Mouse (Mus musculus) midbrain, embryonic 13.5 days (tissue): ENCODE data around the gene Fbxw13. TPM values are rescaled to one million over a fixed set of nuclear protein-coding genes. Genes with fewer than 3 reads are reported as not detected.
"Not testable (repeated sequence)": the region's sequence is repeated elsewhere in the genome, so short reads cannot be mapped to it uniquely, and the experiment has no call there.

ENCODE experiments used
- ATAC-seq: fragments of 200-750 bp; cut with Nextera tagmentation; 2 replicates; pipeline ENCODE4 v1.8.0; 2017; ENCODE audit warnings: mild to moderate bottlenecking, moderate TSS enrichment, moderate library complexity
- H3K27ac ChIP-seq: fragments of 300-500 bp; sonication (generic); 2 replicates; pipeline ENCODE4 v1.5.1; 2015; ENCODE audit warnings: inconsistent platforms, mild to moderate bottlenecking, moderate library complexity
- H3K27me3 ChIP-seq: fragments of 300-500 bp; sonication (generic); 2 replicates; pipeline ENCODE4 v1.6.1; 2015; ENCODE audit warnings: mild to moderate bottlenecking, inconsistent platforms
- H3K36me3 ChIP-seq: fragments of 300-500 bp; sonication (generic); 2 replicates; pipeline ENCODE4 v1.6.1; 2015; ENCODE audit warnings: mild to moderate bottlenecking, inconsistent platforms
- H3K4me1 ChIP-seq: fragments of 300-500 bp; sonication (generic); replicated peaks from 2 replicates; pipeline ENCODE4 v1.6.1; 2015; ENCODE audit warnings: inconsistent platforms
- H3K4me2 ChIP-seq: fragments of 300-500 bp; sonication (generic); replicated peaks from 2 replicates; pipeline ENCODE4 v1.6.1; 2015; ENCODE audit warnings: moderate library complexity, mild to moderate bottlenecking, inconsistent platforms
- H3K4me3 ChIP-seq: fragments of 300-500 bp; sonication (generic); replicated peaks from 2 replicates; pipeline ENCODE4 v1.5.1; 2015; ENCODE audit warnings: mild to moderate bottlenecking, inconsistent platforms
- H3K9ac ChIP-seq: fragments of 300-500 bp; sonication (generic); replicated peaks from 2 replicates; pipeline ENCODE4 v1.6.1; 2015; ENCODE audit warnings: mild to moderate bottlenecking, inconsistent platforms
- H3K9me3 ChIP-seq: fragments of 300-500 bp; sonication (generic); 2 replicates; pipeline ENCODE4 v1.6.1; 2016; ENCODE audit warnings: mild to moderate bottlenecking, inconsistent platforms
- WGBS: fragments of 180-500 bp; shearing (Covaris S2); methylation state at CpG from one replicate; pipeline ENCODE4 v1.1.7; 2015; 5-methylcytosine and 5-hydroxymethylcytosine counted together
- polyA plus RNA-seq: library from polyadenylated mRNA; unstranded; fragments of >200 nt; fragmentation: Nextera tagmentation; extraction: Ambion mirVana; gene quantifications from 2 replicates; pipeline ENCODE4 v1.2.1, GENCODE M21; 2015

The Fbxw13 gene
- not detected in 2 replicates for polyA plus RNA-seq

DNA sequence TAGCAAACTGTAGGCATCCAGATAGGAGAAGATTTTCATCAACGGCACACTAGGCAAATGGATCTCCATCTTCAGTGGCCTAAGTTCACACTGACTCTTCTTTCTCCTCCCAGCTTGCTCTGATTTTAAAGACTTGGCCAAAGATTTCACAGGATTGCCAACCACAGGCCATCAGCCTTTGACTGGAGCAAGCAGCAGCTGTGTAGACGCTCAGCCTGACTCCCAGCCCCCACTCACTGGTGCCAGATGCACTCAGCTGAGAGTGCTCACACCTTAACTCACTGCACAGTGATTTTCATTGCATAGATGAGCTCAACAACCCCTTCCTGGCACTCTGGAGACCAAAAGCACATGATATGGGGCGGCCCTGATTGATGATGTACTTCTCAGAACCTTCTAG is at the start of gene Fbxw13:
Fbxw13 (minus strand) TSS at position 101 of the 400 bp plus-strand sequence.
- not testable (repeated sequence) for H3K36me3 ChIP-seq, H3K9ac ChIP-seq, H3K27me3 ChIP-seq, H3K4me3 ChIP-seq, ATAC-seq, H3K27ac ChIP-seq, H3K9me3 ChIP-seq, H3K4me2 ChIP-seq, H3K4me1 ChIP-seq
- WGBS, result 76% methylated on average over 3 of the region's 3 CpGs

DNA sequence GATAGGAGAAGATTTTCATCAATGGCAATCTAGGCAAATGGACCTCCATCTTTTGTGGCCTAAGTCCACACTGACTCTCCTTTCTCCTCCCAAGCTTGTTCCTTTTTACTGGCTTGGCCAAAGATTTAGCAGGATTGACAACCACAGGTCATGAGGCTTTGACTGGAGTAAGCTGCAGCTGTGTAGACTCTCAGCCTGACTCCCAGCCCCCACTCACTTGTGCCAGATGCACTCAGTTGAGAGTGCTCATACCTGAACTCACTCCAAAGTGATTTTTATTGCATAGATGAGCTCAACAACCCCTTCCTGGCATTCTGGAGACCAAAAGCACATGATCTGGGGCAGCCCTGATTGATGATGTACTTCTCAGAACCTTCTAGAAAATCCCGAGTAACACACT is 38.9 kb upstream of the Fbxw13 start, which contains the start of gene Fbxw20:
Fbxw20 (minus strand) TSS at position 101 of the 400 bp plus-strand sequence.
- ATAC-seq, result no peak
- Histone ChIP-seq H3K36me3 (no peaks in the 10 kb centered on the region), H3K9ac (no peak within 1 kb of the TSS), H3K27ac (no peak within 1 kb of the TSS), H3K4me1 (no peaks in the 10 kb centered on the region), H3K4me2 (no peak within 1 kb of the TSS), H3K27me3 (no peaks in the 10 kb centered on the region), H3K4me3 (no peak within 1 kb of the TSS), H3K9me3 (no peaks in the 10 kb centered on the region)
- WGBS, result 92% methylated on average over 1 of the region's 1 CpGs

DNA sequence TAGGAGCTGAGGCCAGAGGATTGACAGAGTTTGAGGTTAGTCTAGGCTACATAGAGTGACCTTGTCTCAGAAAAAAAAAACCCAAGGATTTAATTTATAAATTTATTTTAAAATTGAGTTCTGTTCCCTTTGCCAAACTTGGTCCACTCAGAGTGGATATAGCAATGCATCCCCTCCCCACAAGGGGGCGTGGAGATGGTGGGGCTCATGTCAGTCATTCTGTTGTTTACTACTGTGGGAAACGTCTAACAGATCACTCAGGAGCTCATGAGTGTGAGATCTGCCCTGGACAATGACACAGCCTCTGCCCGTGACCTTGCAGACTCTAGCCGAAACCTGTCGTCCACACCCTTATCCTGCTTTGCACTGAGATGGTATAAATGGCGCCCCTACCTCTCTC is 22.7 kb upstream of the Fbxw13 start:
- H3K27ac ChIP-seq, result no peak overlapping the region
- H3K4me3 ChIP-seq, result no peak overlapping the region
- H3K4me1 ChIP-seq, result no peaks in the 10 kb centered on the region
- H3K36me3 ChIP-seq, result no peaks in the 10 kb centered on the region
- no peak for ATAC-seq
- H3K9me3 ChIP-seq, result no peaks in the 10 kb centered on the region
- H3K27me3 ChIP-seq, result no peaks in the 10 kb centered on the region
- no peak overlapping the region for H3K4me2 ChIP-seq
- WGBS, result 71% methylated on average over 6 of the region's 6 CpGs
- H3K9ac ChIP-seq, result no peak overlapping the region

DNA sequence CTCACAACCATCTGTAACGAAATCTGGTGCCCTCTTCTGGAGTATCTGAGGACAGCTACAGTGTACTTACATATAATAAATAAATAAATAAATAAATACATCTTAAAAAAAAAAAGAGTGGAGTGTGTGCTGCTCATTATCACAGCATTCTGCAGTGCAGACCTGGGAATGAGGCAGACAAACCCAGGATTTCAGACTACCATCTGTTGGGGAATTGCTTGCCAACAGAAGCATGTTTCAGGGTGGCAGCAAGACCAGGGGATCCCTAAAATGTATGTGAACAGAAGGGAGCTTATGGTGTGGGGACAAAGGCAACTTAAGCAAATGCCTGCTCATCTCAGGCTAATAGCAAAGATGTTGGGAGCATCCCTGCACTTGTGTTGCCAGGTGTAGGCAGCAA is 5.6 kb upstream of the Fbxw13 start:
- not testable (repeated sequence) for H3K4me2 ChIP-seq, H3K9me3 ChIP-seq, H3K36me3 ChIP-seq, H3K9ac ChIP-seq, H3K27ac ChIP-seq, H3K4me3 ChIP-seq, H3K27me3 ChIP-seq, ATAC-seq, H3K4me1 ChIP-seq
- WGBS, result 63% methylated on average over 1 of the region's 1 CpGs

DNA sequence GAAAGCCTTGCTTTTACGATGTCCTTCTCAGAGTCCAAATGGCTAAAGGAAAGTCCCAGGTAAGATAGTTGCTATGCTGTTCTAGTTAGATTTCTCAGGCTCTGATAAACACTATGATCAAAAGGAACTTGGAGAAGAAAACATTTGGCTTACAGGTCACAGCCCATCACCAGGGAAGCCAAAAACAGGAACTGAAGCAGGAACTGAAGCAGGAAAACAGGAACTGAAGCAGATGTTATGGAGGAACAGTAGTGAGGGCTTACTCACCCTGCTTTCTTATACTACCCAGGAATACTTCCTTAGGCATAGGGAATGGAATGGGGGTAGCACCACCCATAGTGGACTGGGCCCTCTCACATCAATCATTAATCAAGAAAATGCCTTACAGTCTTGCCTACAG is 4.6 kb upstream of the Fbxw13 start:
- no peaks in the 10 kb centered on the region for H3K27me3 ChIP-seq
- H3K36me3 ChIP-seq, result no peaks in the 10 kb centered on the region
- ATAC-seq, result no peak
- no peak overlapping the region for H3K27ac ChIP-seq
- H3K4me3 ChIP-seq, result no peak overlapping the region
- WGBS, result 97% methylated on average over 1 of the region's 1 CpGs
- H3K9me3 ChIP-seq, result no peaks in the 10 kb centered on the region
- no peak overlapping the region for H3K9ac ChIP-seq
- no peak overlapping the region for H3K4me2 ChIP-seq
- no peaks in the 10 kb centered on the region for H3K4me1 ChIP-seq

DNA sequence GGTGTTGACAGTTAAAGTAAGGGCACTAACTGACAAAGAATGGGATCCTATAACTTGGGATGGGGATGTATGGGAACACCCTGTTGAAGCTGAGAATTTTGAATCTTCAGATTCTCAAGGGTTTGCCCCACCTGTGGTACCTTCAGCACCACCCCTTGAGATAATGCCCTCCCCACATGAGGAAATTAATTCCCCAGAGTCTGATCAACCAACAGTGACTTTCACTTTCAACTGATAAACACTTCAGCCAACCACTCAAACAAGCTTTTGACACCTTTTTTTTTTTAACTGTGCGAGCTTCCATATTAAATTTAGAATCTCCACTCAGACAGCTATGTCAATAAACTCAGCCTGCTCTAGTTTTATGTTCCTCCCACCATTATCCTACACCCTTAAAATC is 3.6 kb upstream of the Fbxw13 start:
- Histone ChIP-seq H3K4me3 (no peak overlapping the region), H3K27ac (no peak overlapping the region), H3K27me3 (no peaks in the 10 kb centered on the region), H3K4me1 (no peaks in the 10 kb centered on the region), H3K9me3 (no peaks in the 10 kb centered on the region), H3K9ac (no peak overlapping the region), H3K4me2 (no peak overlapping the region), H3K36me3 (no peaks in the 10 kb centered on the region)
- ATAC-seq, result no peak
- WGBS, result 91% methylated on average over 1 of the region's 1 CpGs

DNA sequence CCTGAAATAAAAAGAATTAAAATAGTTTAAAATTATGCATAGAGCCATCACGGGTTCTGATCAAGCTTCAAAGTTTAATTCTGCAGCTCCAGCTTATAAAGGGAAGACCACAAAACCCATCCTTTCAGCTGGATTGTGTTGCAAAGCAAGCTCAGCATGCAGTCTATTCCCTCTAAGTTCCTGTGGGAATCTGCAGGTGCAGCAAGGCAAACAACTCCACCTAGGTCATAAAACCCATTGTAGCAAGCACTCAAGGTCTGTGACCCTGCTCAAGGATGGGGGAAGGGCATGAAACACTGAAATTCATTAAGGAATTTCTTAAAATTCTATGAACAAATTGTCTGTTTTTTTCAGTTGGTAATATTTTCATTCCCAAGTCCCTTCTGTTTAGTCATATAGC is 18.6 kb downstream of the Fbxw13 start:
- no peaks in the 10 kb centered on the region for H3K36me3 ChIP-seq

DNA sequence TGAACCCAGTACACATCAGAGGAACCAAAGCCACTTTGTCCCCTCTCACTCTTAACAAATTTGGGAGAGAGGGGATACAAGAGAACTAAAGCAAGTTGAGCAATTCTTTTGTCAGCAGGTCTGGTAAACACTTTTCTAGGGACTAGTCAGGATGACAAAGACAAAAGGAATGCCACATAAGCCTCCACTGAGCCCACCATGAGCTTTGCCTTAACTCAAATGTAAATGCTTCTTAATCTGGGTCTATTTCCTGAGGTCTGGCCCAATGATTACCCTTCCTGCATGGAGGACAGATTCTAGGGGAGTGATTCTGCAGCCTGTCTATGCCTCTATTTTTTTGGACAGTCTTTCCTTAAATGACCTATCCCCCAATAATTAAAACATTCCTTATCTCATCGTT is 19.5 kb downstream of the Fbxw13 start:
- Histone ChIP-seq H3K27ac (no peak overlapping the region), H3K4me3 (no peak overlapping the region), H3K9ac (no peak overlapping the region), H3K27me3 (no peaks in the 10 kb centered on the region), H3K4me1 (no peaks in the 10 kb centered on the region), H3K4me2 (no peak overlapping the region), H3K36me3 (no peaks in the 10 kb centered on the region), H3K9me3 (0 out of 2 replicates have a peak, but pooled peaks cover 7% of the 10 kb centered on the region)
- WGBS, result 82% methylated on average over 1 of the region's 1 CpGs
- ATAC-seq, result no peak

More for the DNA sequence above, 18.6 kb downstream of the Fbxw13 start:
- H3K9ac ChIP-seq, result no peak overlapping the region
- no peak for ATAC-seq
- no peak overlapping the region for H3K27ac ChIP-seq
- no peak overlapping the region for H3K4me3 ChIP-seq
- H3K9me3 ChIP-seq, result 0 out of 2 replicates have a peak, but pooled peaks cover 7% of the 10 kb centered on the region
- no peaks in the 10 kb centered on the region for H3K27me3 ChIP-seq
- H3K4me1 ChIP-seq, result no peaks in the 10 kb centered on the region
- no peak overlapping the region for H3K4me2 ChIP-seq
- WGBS, result 86% methylated on average over 1 of the region's 1 CpGs

DNA sequence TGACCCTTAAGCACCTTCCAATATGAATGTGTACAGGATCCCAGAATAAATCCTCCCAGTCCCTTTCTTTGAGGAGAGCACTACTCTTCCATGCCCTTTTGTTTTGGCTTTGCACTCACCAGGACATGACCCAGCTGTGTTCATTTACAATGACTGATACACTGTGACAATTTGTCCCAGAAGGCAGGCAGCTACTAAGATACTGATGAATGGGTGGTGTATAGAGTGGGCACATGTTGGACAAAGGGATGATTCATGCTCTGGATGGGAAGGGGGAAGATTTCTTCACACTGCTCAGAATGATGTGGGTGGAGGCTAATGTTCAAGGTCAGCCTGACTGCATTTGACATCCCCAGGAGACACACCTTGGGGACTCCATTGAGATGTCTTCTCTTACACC is 28.5 kb downstream of the Fbxw13 start:
- Histone ChIP-seq H3K27ac (no peak overlapping the region), H3K4me2 (no peak overlapping the region), H3K4me1 (no peaks in the 10 kb centered on the region), H3K4me3 (no peak overlapping the region), H3K9me3 (peaks cover 7% of the 10 kb centered on the region), H3K36me3 (no peaks in the 10 kb centered on the region), H3K9ac (no peak overlapping the region), H3K27me3 (no peaks in the 10 kb centered on the region)
- ATAC-seq, result no peak

DNA sequence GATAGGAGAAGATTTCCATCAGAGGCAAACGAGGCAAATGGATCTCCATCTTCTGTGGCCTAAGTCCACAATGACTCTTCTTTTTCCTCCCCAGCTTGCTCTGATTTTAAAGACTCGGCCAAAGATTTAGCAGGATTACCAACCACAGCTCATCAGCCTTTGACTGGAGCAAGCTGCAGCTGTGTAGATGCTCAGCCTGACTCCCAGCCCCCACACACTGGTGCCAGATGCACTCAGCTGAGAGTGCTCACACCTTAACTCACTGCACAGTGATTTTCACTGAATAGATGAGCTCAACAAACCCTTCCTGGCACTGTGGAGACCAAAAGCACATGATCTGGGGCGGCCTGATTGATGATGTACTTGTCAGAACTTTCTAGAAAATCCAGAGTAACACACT is 33.8 kb downstream of the Fbxw13 start, which contains the start of gene Fbxw21:
Fbxw21 (minus strand) TSS at position 101 of the 400 bp plus-strand sequence.
- no peaks in the 10 kb centered on the region for H3K9me3 ChIP-seq
- 63% methylated on average over 3 of the region's 3 CpGs for WGBS

DNA sequence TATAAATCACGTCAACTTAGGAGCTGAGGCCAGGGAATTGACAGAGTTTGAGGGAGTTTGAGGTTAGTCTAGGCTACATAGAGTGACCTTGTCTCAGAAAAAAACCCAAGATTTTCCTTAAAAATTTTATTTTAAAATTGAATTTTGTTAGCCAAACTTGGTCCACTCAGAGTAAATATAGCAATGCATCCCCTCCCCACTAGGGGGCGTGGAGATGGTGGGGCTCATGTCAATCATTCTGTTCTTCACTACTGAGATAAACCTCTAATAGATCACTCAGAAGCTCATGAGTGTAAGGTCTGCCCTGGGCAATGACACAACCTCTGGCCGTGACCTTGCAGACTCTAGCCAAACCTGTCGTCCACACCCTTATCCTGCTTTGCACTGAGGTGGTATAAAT is 55.4 kb downstream of the Fbxw13 start:
- H3K36me3 ChIP-seq, H3K9ac ChIP-seq, H3K4me1 ChIP-seq, H3K27ac ChIP-seq, H3K27me3 ChIP-seq, H3K4me2 ChIP-seq, H3K9me3 ChIP-seq, H3K4me3 ChIP-seq, ATAC-seq: not testable (repeated sequence)
- WGBS, result 67% methylated on average over 4 of the region's 4 CpGs

More for the DNA sequence above, 33.8 kb downstream of the Fbxw13 start, which contains the start of gene Fbxw21:
- no peak within 1 kb of the TSS for H3K4me3 ChIP-seq
- no peak within 1 kb of the TSS for H3K27ac ChIP-seq
- H3K4me1 ChIP-seq, result no peaks in the 10 kb centered on the region
- ATAC-seq, result no peak
- no peaks in the 10 kb centered on the region for H3K27me3 ChIP-seq
- no peaks in the 10 kb centered on the region for H3K36me3 ChIP-seq
- H3K9ac ChIP-seq, result no peak within 1 kb of the TSS
- no peak within 1 kb of the TSS for H3K4me2 ChIP-seq

DNA sequence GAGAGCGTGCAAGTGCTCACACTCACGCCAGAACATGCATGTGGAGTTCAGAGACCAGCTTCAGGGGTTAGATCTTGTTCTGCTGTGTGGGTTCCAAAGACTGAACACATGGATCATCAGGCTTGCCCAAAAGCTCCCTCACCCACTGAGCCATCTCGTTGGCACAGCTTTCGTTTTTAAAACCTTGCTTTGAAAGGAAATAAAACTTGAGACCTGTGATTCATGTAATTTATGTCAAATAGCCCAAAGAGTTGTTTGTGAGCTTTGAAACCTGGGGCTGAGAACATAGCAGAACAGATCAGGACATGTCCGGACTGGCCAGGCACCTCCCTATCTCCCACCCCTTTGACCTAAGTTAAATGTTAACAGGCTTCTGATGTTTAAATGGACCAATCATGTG is 65.7 kb downstream of the Fbxw13 start:
- no peak for ATAC-seq

More for the DNA sequence above, 65.7 kb downstream of the Fbxw13 start:
- Histone ChIP-seq H3K9me3 (no peaks in the 10 kb centered on the region), H3K4me3 (no peak overlapping the region), H3K4me2 (no peak overlapping the region), H3K9ac (no peak overlapping the region), H3K27me3 (no peaks in the 10 kb centered on the region), H3K36me3 (no peaks in the 10 kb centered on the region), H3K4me1 (no peaks in the 10 kb centered on the region), H3K27ac (no peak overlapping the region)
- WGBS, result 90% methylated on average over 5 of the region's 5 CpGs
